Mouse (Mus musculus) neural tube, embryonic 13.5 days (tissue): ENCODE results near the gene Twf2. TPM values are rescaled to one million over a fixed set of nuclear protein-coding genes. Genes with fewer than 3 reads are reported as not detected.

Experiments
- ATAC-seq: fragments of 200-750 bp; cut with Nextera tagmentation; 2 replicates; pipeline ENCODE4 v1.8.0; 2017; ENCODE audit warnings: low read depth, mild to moderate bottlenecking, moderate TSS enrichment, moderate library complexity
- H3K27ac ChIP-seq: fragments of 300-500 bp; sonication (generic); replicated peaks from 2 replicates; pipeline ENCODE4 v1.5.1; 2015; ENCODE audit warnings: moderate library complexity, mild to moderate bottlenecking, inconsistent platforms
- H3K27me3 ChIP-seq: fragments of 300-500 bp; sonication (generic); 2 replicates; pipeline ENCODE4 v1.6.1; 2015; ENCODE audit warnings: mild to moderate bottlenecking, inconsistent platforms
- H3K36me3 ChIP-seq: fragments of 300-500 bp; sonication (generic); 2 replicates; pipeline ENCODE4 v1.6.1; 2015; ENCODE audit warnings: mild to moderate bottlenecking, inconsistent platforms
- H3K4me1 ChIP-seq: fragments of 300-500 bp; sonication (generic); replicated peaks from 2 replicates; pipeline ENCODE4 v1.6.1; 2015; ENCODE audit warnings: inconsistent platforms
- H3K4me2 ChIP-seq: fragments of 300-500 bp; sonication (generic); 2 replicates; pipeline ENCODE4 v1.6.1; 2015; ENCODE audit warnings: inconsistent platforms, mild to moderate bottlenecking, moderate library complexity
- H3K4me3 ChIP-seq: fragments of 300-500 bp; sonication (generic); 2 replicates; pipeline ENCODE4 v1.5.1; 2015; ENCODE audit warnings: mild to moderate bottlenecking, inconsistent platforms
- H3K9ac ChIP-seq: fragments of 300-500 bp; sonication (generic); 2 replicates; pipeline ENCODE4 v1.6.1; 2015; ENCODE audit warnings: moderate library complexity, mild to moderate bottlenecking, inconsistent platforms
- H3K9me3 ChIP-seq: fragments of 300-500 bp; sonication (generic); 2 replicates; pipeline ENCODE4 v1.6.1; 2016; ENCODE audit warnings: inconsistent platforms
- WGBS: fragments of 180-500 bp; shearing (Covaris S2); methylation state at CpG from one replicate; pipeline ENCODE4 v1.1.7; 2015; 5-methylcytosine and 5-hydroxymethylcytosine counted together
- polyA plus RNA-seq: library from polyadenylated mRNA; unstranded; fragments of >200 nt; fragmentation: Nextera tagmentation; extraction: Ambion mirVana; gene quantifications from 2 replicates; pipeline ENCODE4 v1.2.1, GENCODE M21; 2015

Gene Twf2
- polyA plus RNA-seq, 1 experiment from 2014 or later: 57.1 TPM

DNA sequence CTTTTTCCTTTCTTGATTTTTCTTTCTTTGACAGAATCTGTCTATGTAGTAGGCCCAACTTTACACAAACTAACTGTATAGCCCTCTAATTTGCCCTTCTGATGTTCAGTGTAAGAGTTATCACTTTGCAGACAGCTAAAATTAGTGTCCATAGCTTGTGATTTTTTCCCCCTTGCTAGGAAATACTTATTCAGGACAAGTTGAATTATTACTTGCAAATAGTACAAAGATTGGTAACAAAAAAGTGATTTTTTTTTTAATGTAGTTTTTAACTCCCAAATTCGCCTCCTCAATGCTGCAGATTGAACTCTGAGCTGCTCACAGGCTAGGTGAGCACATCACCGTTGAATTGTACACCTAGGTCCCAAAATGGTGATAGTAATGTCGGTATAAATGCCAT is 22.9 kb upstream of the Twf2 start:
- WGBS: 96% methylated on average over 3 of the region's 3 CpGs
- no peaks in the 10 kb centered on the region for H3K27me3 ChIP-seq
- peaks cover 16% of the 10 kb centered on the region for H3K4me1 ChIP-seq
- peaks cover 87% of the 10 kb centered on the region for H3K36me3 ChIP-seq
- H3K9me3 ChIP-seq: no peaks in the 10 kb centered on the region
- no peak overlapping the region for H3K9ac ChIP-seq
- no peak overlapping the region for H3K4me2 ChIP-seq
- H3K27ac ChIP-seq: no peak overlapping the region
- no peak for ATAC-seq
- no peak overlapping the region for H3K4me3 ChIP-seq

DNA sequence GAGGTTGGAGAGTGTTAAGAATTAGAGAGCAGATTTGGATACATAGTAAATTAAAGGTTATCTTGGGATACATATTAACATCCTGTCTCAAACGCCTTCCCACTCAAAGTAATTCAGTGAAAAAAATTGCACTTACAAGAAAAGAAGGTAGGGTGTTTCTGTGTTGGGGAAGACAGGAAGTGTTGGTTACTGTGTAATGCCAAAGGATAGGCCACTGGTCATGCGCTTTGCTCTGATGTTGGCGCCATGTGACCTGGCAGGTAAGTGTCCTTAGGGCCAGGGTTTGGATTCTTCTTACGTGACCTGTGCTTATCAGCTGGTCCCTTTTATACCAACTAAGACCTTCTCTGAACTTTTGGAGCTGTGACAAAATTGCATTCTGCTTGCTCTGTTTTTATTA is 20.8 kb upstream of the Twf2 start:
- Histone ChIP-seq H3K4me1 (no peaks in the 10 kb centered on the region), H3K9ac (no peak overlapping the region), H3K4me2 (no peak overlapping the region), H3K9me3 (no peaks in the 10 kb centered on the region), H3K27ac (no peak overlapping the region), H3K36me3 (peaks cover 96% of the 10 kb centered on the region), H3K4me3 (no peak overlapping the region), H3K27me3 (no peaks in the 10 kb centered on the region)
- no peak for ATAC-seq
- WGBS: 97% methylated on average over 4 of the region's 4 CpGs

DNA sequence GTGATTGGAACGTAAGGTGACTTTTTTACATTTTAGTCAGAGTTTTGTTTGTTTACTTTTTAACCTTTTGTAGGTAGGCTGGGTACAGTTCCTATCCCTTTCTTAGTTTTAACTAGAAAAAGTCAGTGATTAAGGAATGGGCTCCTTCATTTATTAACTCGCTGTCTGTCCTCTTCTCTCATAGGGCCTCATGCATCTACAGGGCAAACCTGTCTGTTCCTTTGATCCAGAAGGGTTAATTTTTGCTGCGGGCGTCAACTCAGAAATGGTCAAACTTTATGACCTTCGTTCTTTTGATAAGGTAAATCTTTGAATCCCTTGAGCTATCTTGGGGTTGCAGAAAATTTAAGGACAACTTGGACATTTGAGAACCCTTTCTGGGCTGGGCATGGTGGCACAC is 18.9 kb upstream of the Twf2 start:
- no peak for ATAC-seq
- Histone ChIP-seq H3K4me2 (no peak overlapping the region), H3K27ac (no peak overlapping the region), H3K4me3 (no peak overlapping the region), H3K9me3 (no peaks in the 10 kb centered on the region), H3K9ac (no peak overlapping the region), H3K36me3 (peaks cover 97% of the 10 kb centered on the region), H3K27me3 (no peaks in the 10 kb centered on the region), H3K4me1 (no peaks in the 10 kb centered on the region)
- 96% methylated on average over 5 of the region's 5 CpGs for WGBS

DNA sequence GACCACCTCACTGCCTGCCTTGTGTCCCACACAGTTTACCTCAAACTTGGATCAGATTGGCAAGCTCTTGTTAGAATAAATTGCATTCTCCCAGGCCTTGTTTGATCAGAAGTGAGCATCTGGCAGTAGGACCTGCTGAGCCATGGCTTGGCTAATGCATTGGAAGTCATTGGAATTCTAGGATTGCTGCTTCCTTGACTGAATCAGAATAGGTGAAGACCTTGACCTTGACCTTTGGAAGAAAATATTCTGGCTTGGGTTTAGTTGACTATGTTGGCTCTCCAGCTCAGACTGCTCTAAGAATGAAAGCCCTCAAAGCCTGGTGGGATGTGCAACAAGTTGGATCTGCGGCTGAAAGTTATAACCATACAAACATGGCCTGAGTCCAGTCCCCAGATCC is 11.6 kb upstream of the Twf2 start:
- 100% methylated on average over 1 of the region's 1 CpGs for WGBS
- no peak overlapping the region for H3K27ac ChIP-seq

DNA sequence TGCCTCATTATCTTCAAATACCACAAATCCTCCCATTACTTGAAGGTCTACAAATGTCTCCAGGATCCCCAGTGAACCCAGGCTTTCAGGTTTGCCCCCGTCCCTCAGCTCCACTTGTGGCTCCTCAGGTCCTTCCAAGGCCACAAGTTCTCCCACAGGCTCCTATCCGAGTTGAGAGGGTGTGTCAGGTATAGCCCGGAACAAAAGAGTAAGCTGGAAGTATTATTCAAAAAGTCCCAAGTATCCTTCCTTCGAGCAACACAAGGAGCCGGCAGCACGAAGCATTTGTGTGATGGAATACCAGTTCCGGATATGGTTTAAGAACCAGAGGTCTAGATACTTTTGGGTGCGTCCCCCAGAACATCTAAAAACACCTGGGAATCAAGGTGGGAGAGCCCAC is 10.9 kb upstream of the Twf2 start:
- 94% methylated on average over 8 of the region's 8 CpGs for WGBS
- Histone ChIP-seq H3K36me3 (peaks cover 64% of the 10 kb centered on the region), H3K4me1 (peaks cover 9% of the 10 kb centered on the region)

More for the DNA sequence above, 11.6 kb upstream of the Twf2 start:
- ATAC-seq: no peak
- H3K9ac ChIP-seq: no peak overlapping the region
- peaks cover 71% of the 10 kb centered on the region for H3K36me3 ChIP-seq
- H3K4me3 ChIP-seq: no peak overlapping the region
- no peaks in the 10 kb centered on the region for H3K9me3 ChIP-seq
- H3K27me3 ChIP-seq: no peaks in the 10 kb centered on the region
- H3K4me2 ChIP-seq: no peak overlapping the region
- H3K4me1 ChIP-seq: peaks cover 9% of the 10 kb centered on the region

DNA sequence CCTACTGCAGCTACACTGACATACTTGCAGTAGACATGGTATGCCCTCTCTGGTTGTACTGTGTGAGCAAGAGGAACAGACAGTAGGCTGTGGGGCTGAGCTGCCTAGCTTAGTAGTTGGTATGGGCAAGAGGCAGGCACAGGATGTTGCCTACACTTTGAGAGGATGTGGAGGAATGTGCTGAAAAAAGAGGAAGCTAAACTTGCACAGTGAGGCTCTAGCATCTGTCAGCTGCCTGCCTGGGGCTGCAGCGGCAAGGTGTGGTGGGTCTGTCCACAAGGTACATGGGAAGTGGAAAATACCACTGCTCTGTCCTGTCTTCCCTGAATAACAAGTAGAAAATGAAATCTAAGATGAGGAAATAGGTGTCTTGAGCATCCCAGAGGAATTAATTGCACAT is 9.9 kb upstream of the Twf2 start:
- WGBS: 89% methylated on average over 1 of the region's 1 CpGs
- no peaks in the 10 kb centered on the region for H3K27me3 ChIP-seq
- no peak for ATAC-seq

More for the DNA sequence above, 10.9 kb upstream of the Twf2 start:
- Histone ChIP-seq H3K9me3 (no peaks in the 10 kb centered on the region), H3K4me2 (no peak overlapping the region), H3K27ac (no peak overlapping the region), H3K4me3 (no peak overlapping the region), H3K9ac (no peak overlapping the region), H3K27me3 (no peaks in the 10 kb centered on the region)
- no peak for ATAC-seq

DNA sequence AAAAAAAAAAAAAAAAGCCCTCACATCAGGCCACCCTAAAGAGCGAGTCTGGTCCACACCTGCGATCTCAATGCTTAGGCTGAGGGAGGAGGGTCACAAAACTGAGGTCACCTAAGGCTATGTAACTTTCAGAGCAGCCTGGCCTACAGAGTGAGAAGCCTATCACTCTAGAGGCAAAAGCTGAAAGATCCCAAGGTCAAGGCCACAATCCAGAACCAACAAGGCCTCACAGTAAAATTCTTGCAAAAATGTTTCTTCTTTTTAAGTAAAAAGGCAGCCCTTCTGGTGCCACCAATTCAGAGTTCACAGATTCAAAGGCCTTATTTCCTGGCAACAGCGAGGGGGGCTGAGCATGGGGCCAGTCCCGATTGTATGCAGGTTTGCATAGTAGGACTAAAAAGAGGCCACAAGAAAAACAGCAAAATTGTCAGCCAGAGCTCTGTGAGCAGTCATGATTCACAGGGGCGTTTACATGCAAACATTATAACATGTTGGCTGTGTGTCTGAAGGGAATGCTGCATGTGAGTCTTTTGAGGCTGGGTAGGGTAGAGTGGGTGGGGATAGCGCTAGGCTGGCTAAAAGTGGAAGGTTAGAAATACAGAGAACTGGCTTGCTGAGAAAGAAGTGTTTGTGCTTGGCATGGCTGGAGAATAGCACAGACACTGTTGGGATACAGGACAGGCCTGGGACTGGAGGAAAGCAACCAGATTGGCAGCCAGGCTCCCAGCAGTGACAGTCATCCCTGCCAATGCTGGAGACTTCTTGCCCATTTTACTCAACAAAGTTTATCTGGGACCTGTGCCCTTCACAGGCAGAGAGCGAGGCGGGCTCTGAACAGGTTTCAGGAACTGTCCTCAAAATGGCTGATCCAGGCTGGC is 8.7 kb upstream of the Twf2 start:
- no peak for ATAC-seq
- Histone ChIP-seq H3K36me3 (peaks cover 43% of the 10 kb centered on the region), H3K4me1 (peaks cover 12% of the 10 kb centered on the region), H3K4me3 (no peak overlapping the region), H3K9me3 (no peaks in the 10 kb centered on the region), H3K4me2 (no peak overlapping the region), H3K9ac (no peak overlapping the region), H3K27me3 (no peaks in the 10 kb centered on the region), H3K27ac (no peak overlapping the region)
- 90% methylated on average over 8 of the region's 8 CpGs for WGBS

More for the DNA sequence above, 9.9 kb upstream of the Twf2 start:
- H3K4me1 ChIP-seq: peaks cover 9% of the 10 kb centered on the region
- no peak overlapping the region for H3K4me3 ChIP-seq
- H3K9me3 ChIP-seq: no peaks in the 10 kb centered on the region
- peaks cover 54% of the 10 kb centered on the region for H3K36me3 ChIP-seq
- H3K27ac ChIP-seq: no peak overlapping the region
- no peak overlapping the region for H3K9ac ChIP-seq
- H3K4me2 ChIP-seq: no peak overlapping the region

DNA sequence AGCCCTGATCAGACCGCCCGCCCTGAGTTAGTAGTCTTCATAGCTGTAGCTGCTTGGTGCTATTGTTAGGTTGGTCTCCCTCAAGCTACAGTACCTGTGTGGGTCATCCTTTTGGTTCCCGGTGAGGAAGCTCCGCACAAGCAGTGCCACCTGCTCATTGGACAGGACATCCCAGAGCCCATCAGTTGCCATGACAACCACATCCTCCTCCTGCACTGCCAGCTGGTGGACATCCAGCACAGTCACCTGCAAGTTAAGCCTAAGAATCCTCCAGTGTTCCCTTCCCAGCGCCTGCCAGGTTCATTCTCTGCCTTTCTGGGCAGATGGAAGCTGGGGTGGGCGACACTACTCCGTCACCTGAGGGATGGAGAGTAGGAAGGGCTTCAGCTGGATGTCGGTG is 7.2 kb upstream of the Twf2 start:
- no peaks in the 10 kb centered on the region for H3K9me3 ChIP-seq
- no peak overlapping the region for H3K9ac ChIP-seq
- WGBS: 81% methylated on average over 8 of the region's 8 CpGs
- no peak overlapping the region for H3K4me3 ChIP-seq
- ATAC-seq: no peak
- H3K4me2 ChIP-seq: no peak overlapping the region
- H3K27ac ChIP-seq: peak overlapping the region; percentile 38; the same call in 1 of the 2 replicates
- no peaks in the 10 kb centered on the region for H3K27me3 ChIP-seq
- peaks cover 22% of the 10 kb centered on the region for H3K4me1 ChIP-seq
- peaks cover 27% of the 10 kb centered on the region for H3K36me3 ChIP-seq

DNA sequence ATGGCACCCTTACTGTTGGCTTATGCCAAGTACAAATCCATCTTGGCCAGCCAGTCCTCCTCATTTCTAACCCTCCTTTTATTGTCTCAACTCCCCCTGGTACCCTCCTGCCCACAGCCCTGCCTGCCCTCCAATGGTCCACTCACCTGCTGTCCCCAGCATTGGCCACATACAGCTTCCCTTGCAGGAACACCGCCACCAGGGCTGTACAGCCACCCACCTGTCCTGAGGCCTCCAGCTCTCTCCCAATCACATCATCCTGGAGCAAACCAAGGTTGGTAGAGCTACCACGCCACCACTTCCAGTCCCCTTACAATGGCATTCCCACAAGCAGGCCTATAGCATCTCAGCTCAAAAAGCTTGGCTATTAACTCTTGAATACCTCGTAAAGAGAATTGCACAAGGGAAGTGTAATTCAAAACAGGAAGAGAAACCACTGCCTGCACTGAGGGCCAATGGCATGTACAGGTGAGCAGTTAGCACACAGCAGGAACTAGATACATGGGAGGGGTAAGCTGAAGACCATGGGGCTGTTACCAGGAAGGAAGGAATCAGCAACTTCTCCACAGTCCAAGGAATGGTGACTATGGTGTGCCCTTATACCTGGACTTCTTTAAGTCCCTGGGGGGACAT is 5.7 kb upstream of the Twf2 start:
- no peaks in the 10 kb centered on the region for H3K9me3 ChIP-seq
- no peak for ATAC-seq
- WGBS: 74% methylated on average over 3 of the region's 3 CpGs
- no peak overlapping the region for H3K4me3 ChIP-seq
- H3K4me2 ChIP-seq: no peak overlapping the region
- no peak overlapping the region for H3K9ac ChIP-seq
- no peaks in the 10 kb centered on the region for H3K27me3 ChIP-seq
- no peak overlapping the region for H3K27ac ChIP-seq
- peaks cover 13% of the 10 kb centered on the region for H3K36me3 ChIP-seq
- H3K4me1 ChIP-seq: peaks cover 24% of the 10 kb centered on the region

DNA sequence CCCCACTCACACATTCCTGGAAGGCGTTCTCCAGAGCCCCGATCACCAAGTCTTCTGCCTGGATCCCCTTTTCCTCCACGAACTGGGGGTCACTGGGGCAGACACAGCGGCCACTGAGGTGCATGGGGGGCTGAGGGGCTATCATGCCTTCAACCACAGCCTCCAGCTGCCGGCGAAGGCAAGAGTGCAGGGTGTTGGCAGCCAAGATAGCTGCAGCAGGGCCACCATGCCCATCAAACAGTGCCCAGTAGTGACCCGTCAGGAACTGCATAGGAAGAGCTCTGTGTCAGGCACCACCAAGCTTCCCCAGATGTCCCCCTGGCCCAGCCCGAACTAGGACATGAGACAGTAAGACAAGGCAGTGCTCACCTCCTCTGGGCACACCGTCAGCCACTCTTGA is 5.2 kb upstream of the Twf2 start:
- no peak for ATAC-seq
- Histone ChIP-seq H3K36me3 (peaks cover 9% of the 10 kb centered on the region), H3K27me3 (no peaks in the 10 kb centered on the region), H3K4me3 (no peak overlapping the region), H3K9me3 (no peaks in the 10 kb centered on the region), H3K4me2 (0 out of 2 replicates have a peak overlapping the region, but pooled peaks have one; percentile 65), H3K4me1 (peaks cover 26% of the 10 kb centered on the region), H3K27ac (no peak overlapping the region), H3K9ac (no peak overlapping the region)
- WGBS: 83% methylated on average over 9 of the region's 9 CpGs

DNA sequence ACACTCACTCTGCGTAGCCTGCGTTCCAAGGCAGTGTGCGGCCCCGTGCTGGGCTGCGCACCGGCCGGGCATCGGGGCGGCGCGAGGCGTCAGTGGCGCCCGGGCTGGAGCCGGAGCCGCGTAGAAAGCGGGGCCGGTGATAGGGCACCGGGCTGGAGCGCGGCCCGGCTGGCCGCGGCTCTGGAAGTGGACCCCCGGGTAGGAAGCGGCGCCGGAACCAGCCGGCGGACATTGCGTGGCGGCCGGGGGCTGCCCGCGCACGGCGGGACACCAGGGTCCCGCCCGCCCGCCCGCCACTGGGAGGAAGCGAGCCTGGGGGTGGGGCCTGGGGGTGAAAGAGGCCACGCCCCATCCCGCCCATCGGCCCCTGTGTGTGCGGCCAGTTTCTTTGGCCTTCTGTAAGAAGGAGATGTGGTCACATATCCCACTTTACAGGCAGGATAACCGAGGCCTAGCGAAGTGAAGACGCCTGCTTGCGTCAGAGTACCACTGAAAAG is 3.9 kb upstream of the Twf2 start:
- peak; percentile 6; the same call in 1 of the 2 replicates for ATAC-seq
- no peaks in the 10 kb centered on the region; the same call in 1 of the 2 replicates for H3K36me3 ChIP-seq
- WGBS: under 1% methylated on average over 45 of the region's 51 CpGs

DNA sequence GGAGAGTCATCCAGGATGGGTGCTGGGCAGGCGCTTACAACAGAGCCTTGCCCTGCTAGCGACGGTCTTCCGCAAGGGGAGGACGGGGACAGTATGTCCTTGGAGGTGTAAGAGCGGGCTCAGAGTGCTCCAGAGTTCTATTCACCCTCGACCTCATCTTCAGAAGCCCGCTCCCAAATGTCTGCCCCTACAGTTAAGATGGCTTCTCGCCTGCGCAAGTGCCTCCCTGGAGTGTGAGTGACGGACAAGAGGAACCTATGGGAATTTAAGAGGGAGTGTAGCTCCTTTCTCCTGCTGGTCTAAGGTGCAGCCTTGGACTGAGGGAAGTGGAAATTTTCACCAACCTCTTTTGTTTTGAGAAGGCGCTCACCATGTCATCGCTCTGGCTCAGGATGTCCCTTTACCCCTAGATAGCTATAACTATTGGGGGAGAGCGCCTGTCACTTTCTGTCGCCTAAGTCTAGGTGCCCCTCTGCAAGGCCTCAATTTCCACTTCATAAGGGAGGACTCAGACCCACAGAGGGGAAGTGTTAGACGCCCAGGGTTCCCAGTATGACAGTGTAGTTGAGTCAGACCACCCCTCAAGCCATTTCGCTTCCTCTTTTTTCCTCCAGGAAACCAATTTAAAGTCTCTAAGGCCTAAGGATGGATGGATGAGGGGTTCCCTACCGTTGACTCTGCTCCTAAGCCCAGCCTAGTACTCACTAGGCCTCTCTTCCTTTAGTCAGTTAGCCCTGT is 3.2 kb upstream of the Twf2 start, which contains the start of gene Ppm1m:
Gene Ppm1m (minus strand): TSS at position 212 of the 738 bp plus-strand sequence.
- peak within 1 kb of the TSS; percentile 65 for H3K4me2 ChIP-seq
- no peaks in the 10 kb centered on the region for H3K27me3 ChIP-seq
- H3K9ac ChIP-seq: peak within 1 kb of the TSS; percentile 78
- 42% methylated on average over 18 of the region's 18 CpGs for WGBS
- no peaks in the 10 kb centered on the region for H3K9me3 ChIP-seq
- H3K36me3 ChIP-seq: no peaks in the 10 kb centered on the region; the same call in 1 of the 2 replicates
- H3K27ac ChIP-seq: no peak within 1 kb of the TSS
- peaks cover 43% of the 10 kb centered on the region for H3K4me1 ChIP-seq
- no peak; the same call in 1 of the 2 replicates for ATAC-seq
- peak within 1 kb of the TSS; percentile 53 for H3K4me3 ChIP-seq

More for the DNA sequence above, 3.9 kb upstream of the Twf2 start:
- Histone ChIP-seq H3K9ac (peak overlapping the region; percentile 78), H3K4me1 (peaks cover 36% of the 10 kb centered on the region), H3K4me3 (peak overlapping the region; percentile 53), H3K27ac (no peak overlapping the region), H3K27me3 (no peaks in the 10 kb centered on the region), H3K4me2 (peak overlapping the region; percentile 65), H3K9me3 (no peaks in the 10 kb centered on the region)
